Mouse (Mus musculus) telencephalon, adult 2 months (tissue): Measurements from ENCODE around the gene Nmnat2.
A peak's percentile ranks its signal among the peaks of the same experiment; 100 is the strongest.

Experiments
- DNase-seq: peaks from one replicate; pipeline ENCODE4 v3.0.0-alpha.2; 2011; ENCODE audit warnings: low read depth, low spot score

The Nmnat2 gene

GRCm38 (mm10) chr1:152983416-152983815, 28.6 kb downstream of the Nmnat2 start:
- peak; percentile 84 for DNase-seq

DNA sequence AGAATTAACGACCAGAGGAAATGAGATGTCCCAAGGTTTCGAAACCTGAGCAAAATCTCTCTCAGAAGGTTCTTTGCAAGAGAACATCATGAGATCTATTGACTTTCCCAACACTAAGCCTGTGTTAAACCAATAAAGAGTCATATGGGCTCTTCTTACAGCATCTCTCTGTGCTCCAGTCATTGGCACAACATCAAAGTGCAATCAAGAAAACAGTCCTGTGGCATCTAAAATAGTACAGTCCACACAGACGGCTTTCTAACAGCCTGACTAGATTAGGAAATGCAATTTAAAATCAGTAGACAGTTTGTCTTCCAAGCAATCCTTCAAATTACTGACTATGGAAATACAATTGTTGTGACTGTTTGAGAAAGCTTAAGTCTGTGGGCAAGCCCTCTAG, 32.2 kb downstream of the Nmnat2 start:
- no peak for DNase-seq

- peak; percentile 56 for DNase-seq
Measured at GRCm38 (mm10) chr1:152990067-152990466, 35.3 kb downstream of the Nmnat2 start.

DNA sequence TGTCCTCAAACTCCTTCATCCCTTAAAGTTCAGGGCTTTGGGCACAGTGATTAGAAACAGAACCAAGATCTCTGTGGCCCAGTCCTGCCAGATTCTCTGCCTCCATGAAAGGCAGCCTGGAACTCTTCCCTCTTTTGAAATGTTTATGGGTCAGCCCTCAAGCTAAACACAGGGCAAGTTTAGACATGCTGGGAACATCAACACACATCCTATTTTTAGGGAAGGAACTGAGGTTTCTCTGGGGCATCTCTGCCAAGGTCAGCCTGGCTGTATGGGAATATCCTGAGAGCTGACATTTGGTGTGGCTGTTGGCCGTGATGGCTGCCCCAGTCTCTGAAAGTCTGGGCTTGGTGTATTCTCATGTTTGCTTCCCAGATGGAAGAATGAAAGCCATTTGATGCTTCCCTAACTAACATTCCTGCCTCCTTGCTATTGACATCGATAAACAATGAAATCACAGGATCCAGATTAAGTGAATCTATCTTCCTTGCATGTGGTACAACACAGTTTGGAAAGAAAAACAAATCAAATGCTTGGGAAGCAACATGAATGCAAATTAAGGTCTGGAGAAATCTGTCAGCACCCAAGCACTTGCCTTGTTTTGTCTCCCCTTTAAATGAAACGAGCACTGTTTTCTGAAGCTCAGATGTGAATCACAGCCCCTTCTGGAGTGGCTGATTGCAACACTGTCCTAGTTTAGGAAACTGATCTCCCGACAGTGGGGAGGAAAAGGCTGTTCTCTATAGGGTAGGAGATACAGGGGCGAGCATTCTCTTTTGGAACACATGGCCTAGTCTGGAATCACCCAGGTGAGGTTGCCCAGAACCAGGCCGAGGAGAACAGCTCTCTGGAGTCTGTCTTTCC, 37.7 kb downstream of the Nmnat2 start:
- no peak for DNase-seq

DNA sequence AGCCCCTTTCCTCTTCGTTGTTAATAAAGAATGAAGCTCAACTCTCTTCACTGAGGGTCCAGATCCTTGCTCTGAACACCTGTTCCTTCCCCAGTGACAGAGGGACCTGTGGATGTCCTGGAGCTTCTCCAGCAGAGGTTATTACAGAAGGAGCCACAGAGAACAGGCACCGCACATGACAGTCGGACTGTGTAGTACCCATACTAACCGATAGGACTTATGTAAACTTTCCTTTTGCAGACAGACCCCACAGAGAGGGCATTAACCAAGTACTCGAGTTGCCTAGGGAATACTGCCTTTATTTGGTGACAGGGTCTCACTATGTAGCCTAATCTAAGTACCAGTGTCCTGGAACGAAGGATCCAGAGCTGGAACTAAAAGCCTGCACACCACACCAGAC, 39.0 kb downstream of the Nmnat2 start:
- no peak for DNase-seq

GRCm38 (mm10) chr1:152999983-153000382, 45.2 kb downstream of the Nmnat2 start:
- DNase-seq, result no peak

- peak; percentile 86 for DNase-seq
Measured at GRCm38 (mm10) chr1:153000486-153001228, 45.9 kb downstream of the Nmnat2 start.

GRCm38 (mm10) chr1:153002295-153003050, 47.7 kb downstream of the Nmnat2 start:
- no peak for DNase-seq

DNA sequence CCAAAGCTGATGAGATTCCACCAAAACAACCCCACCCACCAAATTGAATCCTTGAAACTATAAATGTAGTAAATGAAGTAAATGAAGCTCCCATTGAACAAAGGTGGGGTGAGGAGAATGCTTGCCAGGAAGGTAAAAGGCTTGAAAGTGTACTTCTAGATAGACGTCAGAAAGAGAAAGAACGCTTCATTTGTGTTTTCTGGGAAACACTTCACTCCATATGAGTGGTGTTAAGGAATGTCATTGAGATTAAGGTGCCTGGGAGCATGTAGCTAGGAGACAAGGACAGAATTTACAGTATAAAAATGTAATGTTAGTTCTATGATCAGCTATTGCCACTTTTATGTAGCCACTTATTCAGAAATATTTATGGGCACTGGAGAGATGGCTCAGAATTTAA, 49.7 kb downstream of the Nmnat2 start:
- no peak for DNase-seq

- DNase-seq, result no peak
Measured at GRCm38 (mm10) chr1:153006054-153006453, 51.3 kb downstream of the Nmnat2 start.

- DNase-seq, result no peak
Measured at GRCm38 (mm10) chr1:153006761-153007160, 52.0 kb downstream of the Nmnat2 start.

- DNase-seq, result no peak
Measured at GRCm38 (mm10) chr1:153007292-153007691, 52.5 kb downstream of the Nmnat2 start.

DNA sequence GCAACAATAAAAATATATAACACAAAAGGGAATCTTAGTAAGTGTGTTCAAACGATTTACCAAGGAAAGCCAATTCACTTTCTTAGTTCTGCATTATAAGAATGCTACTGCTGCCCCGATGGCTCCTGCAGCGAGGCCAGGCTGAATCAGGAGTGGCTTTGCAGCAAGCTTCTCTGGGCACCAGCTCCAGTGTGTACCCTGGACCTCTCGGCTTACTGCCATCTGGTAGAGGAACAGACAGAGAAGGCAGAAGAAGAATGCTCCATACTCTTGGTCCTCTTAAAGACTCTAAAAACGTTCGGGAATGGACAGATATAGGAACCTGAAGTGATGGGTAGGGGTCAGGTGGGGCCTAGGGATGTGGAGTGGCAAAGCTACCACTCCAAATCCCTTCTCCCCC, 53.0 kb downstream of the Nmnat2 start:
- no peak for DNase-seq

DNA sequence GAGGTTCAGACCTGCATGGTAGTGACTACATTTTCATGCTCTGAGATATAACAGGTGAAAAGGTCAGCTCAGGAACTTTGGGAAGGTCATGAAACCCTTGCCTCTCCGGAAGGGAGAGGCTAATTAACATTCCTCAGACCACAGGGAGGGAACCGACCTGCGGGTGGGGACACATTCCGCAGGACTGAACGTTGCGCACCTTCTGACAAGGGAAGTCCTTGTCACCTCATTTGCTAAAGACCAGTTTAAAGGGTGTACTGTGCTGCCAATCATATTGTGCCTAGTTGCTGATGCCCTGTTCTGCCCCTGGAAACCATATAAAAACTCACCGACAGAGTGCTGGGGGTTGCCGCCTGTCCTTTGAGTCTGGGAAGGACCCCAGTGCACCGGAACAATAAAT, 54.5 kb downstream of the Nmnat2 start:
- no peak for DNase-seq

- no peak for DNase-seq
Measured at GRCm38 (mm10) chr1:153010353-153011351, 55.9 kb downstream of the Nmnat2 start.

- peak; percentile 75 for DNase-seq
Measured at GRCm38 (mm10) chr1:153011544-153011943, 56.8 kb downstream of the Nmnat2 start.

DNA sequence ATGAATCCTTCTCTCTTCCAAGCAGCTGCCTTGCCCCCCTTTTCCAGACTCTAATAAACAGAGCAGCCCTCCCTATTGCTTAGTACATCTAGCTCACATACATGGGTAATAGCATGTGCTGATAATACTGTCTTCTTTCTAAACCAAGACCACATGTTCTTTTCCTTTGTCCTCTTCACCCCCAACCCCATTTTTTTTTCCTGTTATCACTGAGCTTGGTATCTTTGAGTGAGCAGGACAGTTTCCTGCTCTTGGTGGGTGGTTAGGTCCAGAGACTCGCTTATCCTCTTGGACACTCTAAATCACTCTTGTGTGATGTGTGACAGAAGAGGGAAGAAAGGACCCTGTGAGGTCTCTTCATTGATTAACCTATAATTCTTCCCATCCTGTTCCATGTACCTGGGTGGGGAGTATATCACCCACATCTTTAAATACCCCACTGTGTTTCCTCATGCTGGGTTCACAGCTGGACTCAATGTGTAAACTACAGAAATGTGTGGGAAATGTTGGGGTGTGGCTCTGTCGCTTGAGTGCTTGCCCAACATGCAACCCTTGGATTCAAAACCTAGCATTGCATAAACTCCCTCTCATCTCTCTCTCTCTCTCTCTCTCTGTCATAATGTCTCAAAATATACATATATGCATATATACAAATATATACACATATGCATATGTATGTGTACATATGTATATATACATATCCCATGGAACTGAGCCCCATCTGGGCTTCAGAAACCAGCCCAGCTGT, 58.9 kb downstream of the Nmnat2 start:
- DNase-seq, result no peak

DNA sequence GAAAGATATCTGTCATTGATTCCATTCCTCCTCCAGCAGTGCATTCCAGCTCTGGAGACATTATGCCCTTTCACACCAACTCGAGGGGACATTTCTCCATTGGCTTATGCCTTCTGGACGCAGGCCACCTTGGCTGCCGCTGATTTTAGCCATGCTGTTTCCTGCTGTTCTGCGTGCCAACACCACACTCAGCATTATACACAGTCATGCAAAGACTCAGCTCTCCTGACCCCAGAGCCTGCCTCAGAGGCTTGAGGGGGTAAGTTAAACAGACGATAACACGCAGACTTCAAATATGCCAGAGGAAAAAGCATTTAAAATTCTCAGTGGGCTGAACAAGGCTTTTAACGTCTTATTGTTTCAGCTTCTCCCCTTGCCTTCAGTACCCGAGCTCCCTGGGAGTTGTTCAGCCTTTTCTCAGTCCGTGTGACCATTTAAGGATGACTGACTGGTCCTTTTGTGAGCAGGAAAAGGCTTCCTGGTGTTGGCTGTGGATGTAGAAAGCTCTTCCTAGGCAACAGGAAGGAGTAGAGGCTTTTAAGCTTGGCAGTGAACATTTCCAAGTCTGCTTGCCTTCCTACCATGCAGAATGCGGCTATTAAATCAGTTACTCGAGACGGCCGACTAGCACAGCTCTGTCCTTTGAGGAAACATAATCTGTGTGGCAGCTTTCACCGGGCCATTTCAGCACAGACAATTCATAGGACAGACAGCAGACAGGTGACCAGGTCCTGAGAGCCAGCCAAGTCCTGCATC, 59.8 kb downstream of the Nmnat2 start:
- no peak for DNase-seq

- no peak for DNase-seq
Measured at GRCm38 (mm10) chr1:153016465-153017163, 61.8 kb downstream of the Nmnat2 start.
